Mouse (Mus musculus) lung, adult 10 weeks (tissue): ENCODE measurements around the gene Nkx1-1. TPM values are rescaled to one million over a fixed set of nuclear protein-coding genes. Genes with fewer than 3 reads are reported as not detected.

Source experiments
- polyA plus RNA-seq: library from polyadenylated mRNA; stranded (reverse); fragments of 350-450 nt; fragmentation: Illumina TruSeq; extraction: RNeasy Lipid Tissue Mini Kit (QIAGEN cat#74804); gene quantifications from one replicate; pipeline ENCODE4 v1.2.3, GENCODE M21; 2014; ENCODE audit warnings: low read depth, low replicate concordance; ENCODE audit not compliant: insufficient read depth

Gene Nkx1-1
- not detected for polyA plus RNA-seq

DNA sequence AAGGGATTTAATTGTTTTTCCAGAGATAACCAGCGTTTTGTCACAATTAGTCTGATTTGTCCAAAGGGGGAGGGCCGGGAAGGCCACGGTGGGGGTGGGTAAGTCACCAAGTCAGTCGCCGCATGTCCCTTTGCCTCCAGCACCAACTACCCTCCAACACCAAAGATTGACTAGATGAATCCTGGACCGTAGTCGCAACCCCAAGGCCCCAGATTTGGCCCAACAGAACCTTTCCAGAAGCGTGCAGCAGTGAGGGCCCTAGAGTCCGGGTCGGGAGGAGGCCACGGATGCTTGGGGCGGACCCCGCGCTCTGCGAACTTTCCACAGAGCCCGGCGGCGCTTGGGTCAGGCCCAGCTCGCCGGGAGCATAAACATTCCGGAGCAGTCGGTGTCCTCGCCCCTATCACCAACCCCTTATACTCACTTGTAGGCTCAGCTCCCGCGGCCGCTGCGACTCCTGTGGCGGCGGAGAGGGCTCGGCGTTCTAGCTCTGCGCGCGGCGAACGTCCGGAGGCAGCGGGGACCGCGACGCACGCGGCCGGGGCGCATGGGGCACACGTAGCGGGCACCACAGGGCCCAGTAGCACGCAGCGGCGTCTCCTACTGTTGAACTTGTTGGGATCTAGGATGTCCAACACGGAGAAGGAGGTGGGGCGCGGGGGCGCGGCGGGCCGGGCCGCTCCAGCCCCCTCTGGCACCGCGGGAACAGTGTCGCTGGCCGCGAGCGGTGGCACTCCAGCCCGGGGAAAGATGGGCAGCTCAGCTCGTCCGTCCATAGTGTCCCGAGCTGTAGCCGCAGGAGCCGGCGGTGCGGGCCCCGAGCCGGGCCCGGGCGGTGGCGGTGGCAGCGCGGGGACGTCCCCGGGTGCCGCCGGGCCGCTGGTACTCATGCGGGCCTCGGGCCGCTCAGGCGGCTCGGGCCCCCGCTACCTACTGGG is at the start of gene Nkx1-1:
Gene Nkx1-1 (minus strand): TSS at position 776 of the 938 bp plus-strand sequence.

Other genes with a start within 250 kb of the Nkx1-1 start
- 71.1 TPM for gene Spon2, start 215.5 kb downstream of the Nkx1-1 start, polyA plus RNA-seq
- 117 TPM for gene Ctbp1, start 159.0 kb downstream of the Nkx1-1 start, polyA plus RNA-seq
- 58.3 TPM for gene Maea, start 98.5 kb downstream of the Nkx1-1 start, polyA plus RNA-seq
- 1.6 TPM for gene Uvssa, start 55.4 kb downstream of the Nkx1-1 start, polyA plus RNA-seq
- 19.5 TPM for gene Fam53a, start 195.7 kb upstream of the Nkx1-1 start, polyA plus RNA-seq
- gene Gm9903, start 195.9 kb upstream of the Nkx1-1 start, polyA plus RNA-seq, result not detected
- gene Slbp, start 218.6 kb upstream of the Nkx1-1 start, polyA plus RNA-seq, result 25.6 TPM
- 2.7 TPM for gene Tacc3, start 224.2 kb upstream of the Nkx1-1 start, polyA plus RNA-seq
- 17.4 TPM for gene Tmem129, start 224.4 kb upstream of the Nkx1-1 start, polyA plus RNA-seq